Mouse (Mus musculus): Measurements from ENCODE around the gene Etv6. TPM values are rescaled to one million over a fixed set of nuclear protein-coding genes. Genes with fewer than 3 reads are reported as not detected.

The Etv6 gene
- polyA plus RNA-seq, 1 experiment from 2014 or later = 3.4 TPM

GRCm38 (mm10) chr6:134312571-134312970 lies 277.1 kb downstream of the Etv6 start:
- Histone ChIP-seq H3K4me2 (ENCODE audit: low read length) (no peak overlapping the region), H3K27me3 (ENCODE audit: control insufficient read depth, insufficient read depth, low read depth, low read length) (no peaks in the 10 kb centered on the region), H3K4me3 (ENCODE audit: low read depth, low read length) (no peak overlapping the region), H3K9me3 (replicated peaks; ENCODE audit: control insufficient read depth, low read length, poor library complexity, severe bottlenecking) (no peaks in the 10 kb centered on the region), H3K4me1 (ENCODE audit: control insufficient read depth, insufficient read depth, low read length) (no peaks in the 10 kb centered on the region), H3K27ac (ENCODE audit: low read length) (no peak overlapping the region), H3K36me3 (ENCODE audit: control insufficient read depth, insufficient read depth, low read length) (no peaks in the 10 kb centered on the region), H3K9ac (ENCODE audit: low read depth, low read length) (no peak overlapping the region)
- ATAC-seq = no peak
- 95% methylated on average over 8 of the region's 8 CpGs for WGBS

- whole genome bisulfite sequencing = 85% methylated on average over 13 of the region's 13 CpGs
- Histone ChIP-seq H3K4me2 (ENCODE audit: low read length) (no peak overlapping the region), H3K4me1 (ENCODE audit: control insufficient read depth, insufficient read depth, low read length) (no peaks in the 10 kb centered on the region), H3K36me3 (ENCODE audit: control insufficient read depth, insufficient read depth, low read length) (no peaks in the 10 kb centered on the region), H3K4me3 (ENCODE audit: low read depth, low read length) (no peak overlapping the region), H3K9me3 (replicated peaks; ENCODE audit: control insufficient read depth, low read length, poor library complexity, severe bottlenecking) (no peaks in the 10 kb centered on the region), H3K9ac (ENCODE audit: low read depth, low read length) (no peak overlapping the region), H3K27ac (ENCODE audit: low read length) (no peak overlapping the region), H3K27me3 (ENCODE audit: control insufficient read depth, insufficient read depth, low read depth, low read length) (no peaks in the 10 kb centered on the region)
- ATAC-seq = no peak
Observed at GRCm38 (mm10) chr6:134317371-134317770, 281.9 kb downstream of the Etv6 start.

Other genes with a start within 250 kb of the Etv6 start
- not detected in 2 replicates for gene Kap, start 181.9 kb upstream of the Etv6 start, polyA plus RNA-seq (2015; fragmentation: Nextera tagmentation; extraction: Ambion mirVana)

Data from midbrain, embryonic 16.5 days (tissue).